Mouse (Mus musculus) erythroid progenitor cell, adult 5-6 weeks (primary cell): ENCODE measurements around the gene Ssb. TPM values are rescaled to one million over a fixed set of nuclear protein-coding genes. Genes with fewer than 3 reads are reported as not detected.

Experiments
- ATAC-seq: replicated peaks from 2 replicates; pipeline ENCODE4 v1.8.0; 2016; ENCODE audit warnings: moderate number of reproducible peaks, mild to moderate bottlenecking, moderate TSS enrichment, inconsistent platforms; ENCODE audit not compliant: poor library complexity, low FRiP score, severe bottlenecking
- total RNA-seq, 2 experiments: library from RNA; stranded (forward) in 1 of 2; stranded (reverse) in 1 of 2; fragments of 150-400 nt in 1 of 2; fragments of 186-747, 209-891 nt in 1 of 2; gene quantifications; 2 replicates each; pipeline versions ENCODE4 v1.2.3 to v1.2.4; 2015 to 2017; ENCODE audit warnings: low replicate concordance in 2 of 2

Gene Ssb
- total RNA-seq (2015; ENCODE audit: low replicate concordance) = 160 and 179 TPM in 2 replicates
- total RNA-seq (2017; ENCODE audit: low replicate concordance) = 183 and 211 TPM in 2 replicates

DNA sequence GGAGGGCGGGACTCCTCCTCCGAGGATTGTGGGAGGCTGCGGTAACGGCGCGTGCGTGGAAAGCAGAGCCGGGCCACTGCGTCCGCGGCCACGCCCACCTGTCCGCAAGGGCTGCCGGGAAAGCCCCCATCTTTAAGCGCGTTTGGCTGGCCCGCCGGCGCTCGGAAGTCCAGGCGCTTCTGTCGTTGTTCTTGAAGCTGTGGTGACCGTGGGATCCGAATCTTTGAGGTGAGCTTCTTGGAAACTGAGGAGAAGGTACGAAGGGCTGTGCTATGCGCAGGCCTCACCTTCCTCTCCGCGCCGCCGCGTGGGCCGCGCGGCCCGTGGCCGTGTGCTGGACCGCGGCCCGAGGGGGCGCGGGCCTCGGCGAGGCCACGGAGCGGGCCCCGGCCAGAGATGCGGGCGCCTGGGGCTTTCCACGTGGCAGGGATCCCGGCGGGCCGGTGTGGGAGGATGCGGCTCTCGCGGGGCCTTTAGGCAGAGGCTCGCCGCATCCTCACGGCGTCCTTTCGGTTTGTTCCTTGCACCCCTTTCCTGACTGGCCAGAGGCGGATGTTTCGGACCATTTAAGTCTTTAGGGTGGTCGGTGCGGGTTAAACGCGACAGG is at the start of gene Ssb:
TSS of gene Ssb (plus strand) at position 78 of the 607 bp plus-strand sequence.
- peak; percentile 96 for ATAC-seq

DNA sequence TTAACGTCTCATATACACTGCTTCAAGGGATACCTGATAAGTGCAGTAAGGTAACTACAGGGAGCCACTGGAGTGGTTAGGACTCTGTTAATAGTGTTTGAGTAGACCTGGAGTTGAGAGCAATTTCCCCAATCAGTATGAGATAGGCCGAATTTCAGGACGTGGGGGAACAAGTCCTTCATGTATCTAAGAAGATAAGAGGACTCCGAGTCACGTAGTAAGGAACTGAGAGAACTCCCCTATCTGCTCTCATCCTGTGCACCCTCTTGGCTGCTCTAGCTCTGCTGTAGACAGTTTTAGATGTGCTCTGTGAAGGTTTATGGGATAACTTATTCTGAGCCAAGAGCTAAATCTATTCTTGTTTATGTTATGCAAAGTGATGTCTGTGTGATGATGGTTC is 44.8 kb upstream of the Ssb start:
- peak; percentile 69 for ATAC-seq

DNA sequence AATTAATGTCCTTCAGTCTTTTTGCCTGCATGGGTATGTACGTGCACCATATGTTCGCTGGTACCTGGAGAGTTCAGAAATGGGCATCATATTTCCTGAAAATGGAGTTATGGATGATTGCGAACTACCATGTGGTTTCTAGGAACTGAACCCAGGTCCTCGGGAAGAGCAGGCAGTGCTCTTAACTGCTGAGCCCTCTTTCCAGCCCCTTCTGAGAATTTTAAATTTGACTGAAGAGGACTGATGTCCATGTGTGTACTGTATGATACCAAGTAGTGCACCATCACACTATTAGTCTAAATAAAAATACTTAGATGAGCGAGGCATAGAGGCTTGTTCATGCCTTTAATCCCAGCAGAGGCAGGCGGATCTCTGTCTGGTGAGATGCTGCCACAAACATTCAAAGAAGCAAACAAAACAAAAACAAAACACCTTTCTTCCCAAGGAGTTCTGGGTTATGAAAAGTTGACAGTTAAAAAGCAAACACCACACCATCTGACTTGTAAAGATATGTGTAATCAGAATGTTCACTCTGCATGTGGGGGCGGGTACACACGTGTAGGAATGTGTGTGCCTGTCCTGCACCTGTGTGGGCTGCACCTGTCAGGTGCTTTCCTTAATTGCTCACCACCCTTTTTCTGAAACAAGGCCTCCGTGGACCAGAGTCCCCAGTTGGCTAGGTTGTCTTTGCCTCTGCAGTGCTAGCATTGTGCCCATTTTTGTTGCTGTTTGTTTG is 42.8 kb upstream of the Ssb start:
- ATAC-seq = no peak

DNA sequence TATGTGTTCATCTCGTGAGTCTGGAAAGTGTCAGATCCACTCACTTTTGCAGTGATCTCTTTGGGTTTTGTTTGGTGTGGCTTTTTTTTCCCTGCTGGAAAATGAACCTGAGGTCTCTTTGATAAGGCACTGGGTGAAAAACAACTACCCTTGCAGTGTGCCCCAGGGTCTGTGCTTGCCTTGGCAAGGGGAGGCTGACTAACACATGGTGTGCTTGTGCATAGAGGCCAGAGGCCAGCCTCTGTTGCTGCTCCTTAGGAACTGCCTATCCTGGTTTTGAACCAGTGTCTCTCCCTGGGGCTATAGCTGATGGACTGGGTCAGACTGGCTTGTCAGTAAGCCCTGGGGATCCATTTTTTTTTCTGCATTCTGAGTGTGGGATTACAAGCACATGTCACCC is 41.2 kb upstream of the Ssb start:
- ATAC-seq = no peak

DNA sequence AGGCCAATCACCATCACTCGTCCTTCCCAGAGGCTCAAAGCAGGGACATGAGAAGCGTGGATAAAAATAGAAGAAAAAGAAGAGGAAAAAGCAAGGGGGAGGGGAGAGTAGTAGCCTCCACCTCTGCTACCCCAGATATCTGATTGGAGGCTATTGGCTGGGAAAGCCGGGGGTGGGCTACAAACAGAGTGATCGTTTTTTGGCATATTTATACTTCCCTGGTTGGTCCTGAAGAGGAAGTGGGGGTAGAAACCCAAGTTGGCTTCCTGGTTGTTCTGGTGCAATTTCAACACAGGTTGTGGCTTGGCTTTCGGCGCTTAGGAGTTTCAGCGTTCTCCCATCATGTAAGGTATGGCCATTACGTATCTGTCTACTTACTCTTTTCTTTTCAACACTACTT is 39.7 kb upstream of the Ssb start, which contains the start of gene Klhl23:
TSS of gene Klhl23 (plus strand) at position 234 of the 400 bp plus-strand sequence.
- ATAC-seq = no peak

DNA sequence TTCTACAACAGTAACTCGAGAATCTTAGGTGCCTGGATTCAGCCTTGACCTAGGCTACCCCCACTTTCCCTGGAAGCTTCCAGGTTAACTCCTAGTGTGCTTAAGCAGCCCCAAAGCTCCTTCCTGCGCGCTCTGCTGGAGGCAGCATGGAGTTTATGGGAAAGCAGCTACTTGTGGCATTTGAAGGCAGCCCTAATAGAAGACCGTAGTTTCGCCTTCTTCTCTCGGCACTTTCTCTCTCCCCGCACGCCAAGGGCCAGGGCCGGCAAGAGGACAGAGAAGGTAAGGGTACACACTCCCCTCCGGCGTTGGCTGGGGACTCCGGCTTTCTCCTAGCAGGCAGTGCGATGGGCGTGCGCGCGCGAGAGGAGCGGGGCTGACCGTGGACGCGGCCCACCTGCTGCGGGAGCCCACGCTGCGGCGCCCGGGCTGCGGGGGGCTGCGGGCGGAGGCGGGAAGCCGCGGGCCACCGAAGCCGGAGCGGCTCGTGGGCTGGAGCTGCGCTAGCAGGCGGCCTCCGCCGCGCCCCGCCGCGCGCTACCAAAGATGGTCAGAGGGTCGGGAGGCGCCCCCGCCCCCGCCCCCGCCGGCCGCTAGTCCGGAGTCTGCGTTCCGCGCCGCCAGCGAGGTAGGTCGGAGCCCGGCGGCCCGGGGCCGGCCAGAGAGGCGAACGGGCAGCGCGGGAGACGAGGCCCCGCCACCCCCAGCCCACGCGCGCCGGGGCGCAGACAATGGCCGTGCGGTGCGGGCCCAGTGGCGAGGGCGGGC is 38.8 kb upstream of the Ssb start:
- peak; percentile 58 for ATAC-seq

DNA sequence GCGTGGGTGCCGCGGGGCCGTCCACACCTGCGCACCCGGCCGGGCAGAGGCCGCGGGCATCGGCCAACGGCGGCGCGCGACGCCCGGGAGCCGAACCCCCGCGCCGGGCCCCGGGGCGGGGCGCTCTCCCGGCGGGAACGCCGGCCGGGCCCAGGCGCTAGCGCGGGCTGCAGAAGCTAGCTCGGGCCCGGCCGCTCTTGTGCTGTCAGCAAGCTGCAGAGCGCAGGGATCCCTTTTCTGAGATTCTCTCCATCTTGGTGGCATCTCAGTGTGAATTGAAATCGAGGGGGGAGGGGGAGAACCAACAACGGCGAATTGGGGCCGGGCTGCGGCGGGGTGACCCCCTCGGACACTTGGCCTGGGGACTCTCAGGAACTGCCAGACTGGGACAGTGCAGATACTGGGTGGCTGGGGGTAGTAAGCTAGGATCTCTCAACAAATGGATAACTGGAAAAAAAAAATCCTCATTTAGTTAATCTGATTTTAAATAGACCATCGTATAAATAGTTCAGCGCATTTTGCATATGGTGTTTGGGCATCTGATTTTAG is 38.2 kb upstream of the Ssb start:
- peak; percentile 80 for ATAC-seq

DNA sequence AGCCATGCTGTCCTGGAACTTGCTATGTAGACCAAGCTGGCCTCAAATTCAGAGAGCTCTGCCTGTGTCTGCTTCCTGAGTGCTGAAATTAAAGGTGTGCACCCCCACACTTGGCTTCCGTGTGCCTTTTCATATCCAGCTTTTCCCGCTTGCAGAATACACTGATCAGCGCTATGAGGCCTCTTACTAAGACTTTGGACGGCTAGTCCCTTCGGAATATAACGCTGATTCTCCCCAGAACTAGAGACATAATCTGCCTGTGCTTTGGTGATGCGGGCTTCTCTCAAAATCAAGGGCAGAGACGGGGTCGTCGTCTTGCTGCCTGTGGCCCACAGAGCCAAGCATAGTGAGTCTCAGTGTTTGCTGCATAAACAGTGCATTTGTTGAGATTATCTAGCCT is 35.5 kb upstream of the Ssb start:
- ATAC-seq = no peak

DNA sequence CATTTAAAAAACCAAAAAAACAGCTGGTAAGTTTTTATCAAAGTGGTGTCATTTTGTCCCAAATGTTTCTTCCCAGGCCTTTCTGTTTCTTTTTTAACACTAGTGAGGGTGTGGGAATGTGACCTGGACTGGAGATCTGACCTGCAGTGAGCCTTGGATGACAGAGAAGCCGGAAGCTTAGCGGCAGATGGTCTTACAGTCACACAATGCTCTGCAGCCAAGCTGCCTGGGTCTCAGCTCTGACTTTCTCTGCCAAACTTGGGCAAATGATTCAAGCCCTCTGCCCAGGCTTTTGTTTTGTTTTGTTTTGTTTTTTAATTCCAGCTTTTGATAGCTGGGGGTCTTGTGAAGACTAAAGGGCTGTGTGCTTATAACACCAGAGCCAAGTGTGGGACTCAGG is 35.0 kb upstream of the Ssb start:
- ATAC-seq = no peak

DNA sequence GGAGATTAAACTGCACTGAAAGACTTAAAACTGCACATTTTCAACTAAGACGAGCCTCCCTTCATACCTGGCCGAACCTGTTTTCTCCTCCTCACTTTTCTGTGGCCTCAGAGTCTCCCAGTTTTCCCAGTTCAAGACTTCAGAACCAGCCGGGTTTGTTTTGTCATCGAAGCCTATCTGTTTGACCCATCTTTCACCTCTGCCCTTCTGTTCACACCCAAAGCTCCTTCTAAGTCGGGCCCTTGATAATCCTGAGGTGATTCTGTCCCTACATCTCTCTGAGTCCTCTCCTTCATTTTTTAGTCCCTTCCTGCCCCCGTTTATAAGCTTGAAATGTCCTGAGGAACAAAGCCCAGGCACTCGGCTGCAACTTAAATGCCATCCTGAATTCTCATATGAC is 33.3 kb upstream of the Ssb start:
- no peak for ATAC-seq

DNA sequence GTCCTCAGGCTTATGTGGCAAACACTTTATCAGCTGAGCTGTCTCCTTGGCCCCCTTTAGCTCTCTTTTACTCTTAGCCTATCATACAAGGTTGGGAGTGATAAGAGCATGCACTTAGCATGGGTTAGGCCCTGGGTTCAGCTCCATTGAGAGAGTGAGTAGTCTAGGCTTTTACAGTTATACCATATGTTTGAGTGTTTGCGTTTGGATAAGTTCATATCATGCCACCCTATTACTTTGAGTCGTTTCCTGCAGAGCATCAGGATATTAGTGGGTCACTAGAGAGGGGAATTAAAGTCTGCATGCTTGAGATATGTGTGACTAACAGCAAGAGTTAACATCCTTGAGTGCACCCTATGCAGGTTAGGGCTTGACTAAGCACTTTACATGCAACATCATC is 31.7 kb upstream of the Ssb start:
- no peak for ATAC-seq

DNA sequence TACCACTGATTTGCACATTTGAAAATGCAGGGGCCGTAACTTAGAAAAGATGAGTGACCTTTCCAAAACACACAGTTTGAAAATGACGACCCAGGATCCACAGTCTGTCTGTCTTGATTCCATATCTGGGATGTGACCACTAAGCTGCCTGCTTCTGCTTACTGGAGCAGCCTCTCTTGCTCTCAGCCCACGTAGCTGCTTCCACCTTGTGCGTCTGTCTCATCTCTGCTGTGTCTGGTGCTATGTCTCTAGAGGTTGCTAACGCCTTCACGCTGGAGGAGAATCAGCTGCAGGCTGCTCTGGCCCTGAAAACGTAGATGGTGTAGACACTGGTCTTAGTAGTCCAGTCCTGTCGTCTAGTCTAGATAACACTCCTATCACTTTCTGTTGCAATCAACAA is 31.2 kb upstream of the Ssb start:
- no peak for ATAC-seq

DNA sequence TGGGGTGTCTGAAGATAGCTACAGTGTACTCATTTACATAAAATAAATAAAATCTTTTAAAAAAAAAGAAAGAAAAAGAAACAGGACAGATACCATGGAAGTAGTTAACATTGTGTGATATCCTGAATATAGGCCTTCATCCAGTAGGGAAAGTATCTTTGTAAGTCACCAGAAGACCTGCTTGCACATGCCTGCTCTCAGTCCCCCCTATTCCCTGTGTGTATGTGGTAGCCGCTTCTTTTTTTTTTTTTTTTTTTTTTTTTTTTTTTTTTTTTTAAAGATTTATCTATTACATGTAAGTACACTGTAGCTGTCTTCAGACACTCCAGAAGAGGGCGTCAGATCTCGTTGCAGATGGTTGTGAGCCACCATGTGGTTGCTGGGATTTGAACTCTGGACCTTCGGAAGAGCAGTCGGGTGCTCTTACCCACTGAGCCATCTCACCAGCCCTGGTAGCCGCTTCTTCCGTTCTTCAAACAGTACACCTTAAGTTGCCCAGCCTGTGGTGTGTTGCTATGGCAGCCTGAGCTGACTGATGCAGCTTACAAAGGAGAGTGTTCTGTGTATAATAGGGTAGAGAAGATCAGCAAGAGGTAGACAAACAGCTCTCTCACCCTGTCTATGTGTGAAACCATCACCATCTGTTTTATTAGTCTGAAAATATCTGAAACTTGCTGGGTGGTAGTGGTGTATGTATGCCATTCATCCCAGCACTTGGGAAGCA is 24.0 kb upstream of the Ssb start:
- ATAC-seq = no peak

DNA sequence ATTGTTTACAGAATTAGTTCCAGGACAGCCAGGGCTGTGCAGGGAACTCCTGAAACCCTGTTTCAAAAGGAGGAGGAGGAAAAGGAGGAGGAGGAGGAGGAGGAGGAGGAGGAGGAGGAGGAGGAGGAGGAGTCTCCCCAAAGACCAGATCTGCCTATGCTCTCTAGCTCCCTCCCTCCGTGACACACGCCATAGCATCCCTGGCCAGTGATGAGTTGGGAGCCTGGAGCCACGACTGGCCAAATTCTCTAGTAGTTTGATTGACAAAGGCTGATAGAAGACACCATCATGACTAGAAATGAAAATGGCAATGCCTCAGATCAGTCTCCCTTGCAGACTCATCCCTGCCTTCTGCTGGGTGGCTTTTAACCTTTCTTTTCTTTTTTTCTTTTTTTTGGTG is 23.4 kb upstream of the Ssb start:
- ATAC-seq = peak; percentile 83; the same call in 1 of the 2 replicates

DNA sequence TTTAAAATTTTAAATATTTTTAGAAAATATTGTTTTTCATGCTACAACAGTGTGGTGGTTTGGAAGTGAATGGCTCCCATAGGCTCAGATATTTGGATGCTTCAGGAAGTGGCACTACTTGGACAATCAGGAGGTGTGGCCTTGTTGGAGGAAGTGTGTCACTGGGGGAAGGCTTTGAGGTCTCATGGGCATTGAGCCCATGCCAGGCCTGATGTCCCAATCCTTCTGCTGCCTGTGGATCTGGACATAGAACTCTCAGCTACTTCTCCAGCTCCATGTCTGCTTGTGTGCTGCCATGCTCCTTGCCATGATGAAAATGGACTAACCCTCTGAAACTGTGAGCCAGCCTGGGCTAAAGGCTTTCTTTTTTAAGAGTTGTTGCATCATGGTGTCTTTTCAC is 22.7 kb upstream of the Ssb start:
- no peak for ATAC-seq

DNA sequence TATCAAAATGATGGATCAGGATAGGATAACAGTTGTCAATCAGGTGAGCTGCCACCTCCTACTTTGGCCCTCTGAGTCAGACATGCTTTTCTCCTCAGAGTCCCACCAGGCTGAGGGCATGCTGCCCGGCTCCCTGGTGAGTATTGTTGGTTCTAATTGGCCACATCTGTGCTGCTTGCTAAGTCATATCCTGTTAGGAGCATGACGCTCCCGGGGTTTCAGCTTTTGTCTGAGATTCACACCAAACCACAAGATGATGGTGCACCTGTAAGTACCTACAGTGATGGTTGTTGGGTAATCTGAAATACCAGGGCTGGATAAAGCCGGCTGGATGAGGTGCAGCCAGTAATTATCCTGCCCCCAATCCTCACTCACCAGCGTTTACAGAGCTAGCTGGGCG is 21.1 kb upstream of the Ssb start:
- ATAC-seq = no peak

DNA sequence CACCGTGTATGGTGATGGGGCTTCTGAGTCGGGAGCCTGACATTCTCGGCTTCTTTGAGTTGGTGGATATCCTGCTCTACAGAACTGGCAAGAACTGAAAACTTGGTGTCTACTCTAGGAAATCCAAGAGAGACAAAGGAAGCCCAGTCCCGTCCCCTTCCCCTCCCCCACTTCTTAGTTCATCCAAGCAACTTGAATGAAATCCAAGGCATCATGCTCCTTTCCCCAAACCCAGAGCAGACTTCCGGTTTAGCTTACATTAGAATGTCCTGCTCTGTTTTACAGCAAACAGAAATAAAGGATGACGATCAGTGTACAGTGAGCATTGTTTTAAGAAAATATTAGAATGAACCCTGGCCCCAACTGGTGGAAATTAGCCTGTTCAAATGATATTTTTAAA is 12.1 kb upstream of the Ssb start:
- ATAC-seq = no peak

DNA sequence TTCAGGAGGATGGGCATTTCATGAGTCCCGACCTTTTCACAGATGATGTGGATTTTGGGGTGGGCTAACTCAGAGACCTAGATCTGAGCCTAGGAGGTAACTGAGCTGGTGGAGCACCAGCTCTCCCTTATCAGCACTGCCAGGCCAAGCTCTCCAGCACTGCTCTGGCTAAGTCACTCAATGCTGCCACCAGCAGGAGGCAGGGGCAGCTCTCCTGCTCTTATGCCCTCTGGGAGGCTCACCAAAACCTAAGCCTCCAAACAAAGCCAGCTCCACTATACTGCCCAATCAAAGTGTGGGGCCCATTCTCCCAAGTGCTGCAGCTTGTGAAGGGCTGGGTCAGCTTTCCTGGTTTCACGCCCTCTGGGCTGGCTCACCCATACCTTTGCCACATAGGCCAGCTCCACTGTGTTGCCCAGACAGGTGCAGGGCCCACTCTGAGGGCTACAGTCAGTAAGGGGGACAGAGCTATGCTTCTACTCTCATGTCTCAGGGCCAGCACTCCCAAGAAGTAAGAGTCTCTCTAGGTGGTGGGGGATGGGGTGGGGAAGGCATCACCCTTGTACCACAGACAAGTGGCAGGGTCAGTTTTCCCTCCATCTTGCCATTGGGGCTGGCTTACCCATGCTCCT is 9.8 kb upstream of the Ssb start:
- ATAC-seq = peak; percentile 75

DNA sequence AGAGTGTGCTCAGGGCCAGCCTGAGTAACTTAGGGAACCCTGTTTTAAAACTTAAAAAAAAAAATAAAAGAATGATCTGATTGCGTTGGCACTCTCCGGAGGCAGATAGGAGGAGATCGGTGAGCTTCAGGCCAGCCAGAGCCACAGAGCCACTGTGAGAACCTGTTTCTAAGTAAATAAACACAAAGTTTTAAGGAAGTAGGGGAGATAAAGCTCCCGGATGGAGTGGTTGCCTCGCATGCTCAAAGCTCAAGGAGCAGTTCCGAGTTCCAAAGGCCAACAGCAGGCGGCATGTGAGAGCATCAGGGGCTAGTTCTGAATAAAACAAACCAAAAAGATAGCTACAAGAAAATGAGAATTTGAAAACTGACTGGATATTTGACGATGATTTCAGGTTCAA is 5.0 kb upstream of the Ssb start:
- ATAC-seq = no peak
